Mouse (Mus musculus): ENCODE measurements around the gene Slc1a2. TPM values are rescaled to one million over a fixed set of nuclear protein-coding genes. Genes with fewer than 3 reads are reported as not detected.

Gene Slc1a2
- total and polyA plus RNA-seq, 3 experiments = 1.3 to 1.6 (median 1.3) TPM

GRCm38 (mm10) chr2:102825961-102826633 is 167.6 kb downstream of the Slc1a2 start:
- Histone ChIP-seq H3K27me3 (replicated peaks) (no peaks in the 10 kb centered on the region), H3K79me2 (replicated peaks; ENCODE audit: control insufficient read depth, extremely low read depth, insufficient read depth, poor library complexity, severe bottlenecking) (no peaks in the 10 kb centered on the region), H3K9me3 (replicated peaks; ENCODE audit: low read length) (no peaks in the 10 kb centered on the region), H3K4me2 (ENCODE audit: insufficient read depth, low read depth, poor library complexity, severe bottlenecking) (no peak overlapping the region), H3K36me3 (replicated peaks in 1 of 2; ENCODE audit: control insufficient read depth in 1 of 2, insufficient read depth in 1 of 2, low read length in 1 of 2) (peaks cover 68 to 97% of the 10 kb centered on the region in 2 experiments), H3K4me1 (ENCODE audit: control insufficient read depth in 1 of 2, insufficient read depth in 2 of 2) (0 out of 4 replicates have a peak, but pooled peaks cover 0 to 2% of the 10 kb centered on the region in 2 experiments), H3K27ac (ENCODE audit: insufficient read depth, low read depth) (no peak overlapping the region), H3K4me3 (replicated peaks in 1 of 3; ENCODE audit: low read depth in 2 of 3, low read length in 2 of 3, poor library complexity in 1 of 3) (no peak overlapping the region), H3K9ac (ENCODE audit: insufficient read depth, low read depth) (no peak overlapping the region)
- dilution Hi-C loops (cut with MboI; ENCODE audit: extremely low pct_ligation_motif_present, extremely low pct_unique_long_range_greater_than_20kb, low sequenced_read_pairs) (no loop called here), in situ Hi-C loops (cut with MboI; ENCODE audit: low pct_ligation_motif_present, low pct_unique_long_range_greater_than_20kb, low sequenced_read_pairs) (no loop called here)
- no peak for TF ChIP-seq NELFE (IDR thresholded peaks at IDR 0.05; ENCODE audit: low read depth, low read length)
- TF ChIP-seq USF1 (IDR thresholded peaks at IDR 0.05; ENCODE audit: low read depth, low read length) = no peak
- TF ChIP-seq ETS1 (conservative IDR thresholded peaks at IDR 0.05; ENCODE audit: low read depth, low read length) = no peak
- TF ChIP-seq ZNF384 (IDR thresholded peaks at IDR 0.05; ENCODE audit: low read depth, low read length) = no peak
- no peak for TF ChIP-seq MAFK (IDR thresholded peaks at IDR 0.05; ENCODE audit: insufficient replicate concordance, low read length)
- TF ChIP-seq BHLHE40 (IDR thresholded peaks at IDR 0.05; ENCODE audit: low read depth, low read length) = no peak
- TF ChIP-seq SIN3A (IDR thresholded peaks at IDR 0.05; ENCODE audit: low read length) = no peak
- TF ChIP-seq E2F4 (IDR thresholded peaks at IDR 0.05; ENCODE audit: insufficient replicate concordance, low read depth, low read length) = no peak
- TF ChIP-seq NRF1 (IDR thresholded peaks at IDR 0.05; ENCODE audit: low read depth, low read length) = no peak
- TF ChIP-seq SMC3 (IDR thresholded peaks at IDR 0.05; ENCODE audit: low read depth, low read length) = no peak
- no peak for TF ChIP-seq HCFC1 (IDR thresholded peaks at IDR 0.05; ENCODE audit: low read depth, low read length)
- no peak for TF ChIP-seq GABPA (IDR thresholded peaks at IDR 0.05; ENCODE audit: insufficient replicate concordance, low read depth, low read length)
- no peak for TF ChIP-seq MAZ (IDR thresholded peaks at IDR 0.05; ENCODE audit: low read depth, low read length)
- TF ChIP-seq MXI1 (IDR thresholded peaks at IDR 0.05; ENCODE audit: low read depth, low read length) = no peak
- no peak for TF ChIP-seq EP300 (IDR thresholded peaks at IDR 0.05; ENCODE audit: low read length)
- TF ChIP-seq CTCF (conservative IDR thresholded peaks at IDR 0.05 in 1 of 2, IDR thresholded peaks at IDR 0.05 in 1 of 2; ENCODE audit: low read depth in 2 of 2, low read length in 2 of 2) = no peak
- no peak for TF ChIP-seq RCOR1 (conservative IDR thresholded peaks at IDR 0.05; ENCODE audit: low read depth, low read length)
- TF ChIP-seq ZC3H11A (IDR thresholded peaks at IDR 0.05; ENCODE audit: low read depth, low read length) = no peak
- DNase-seq (ENCODE audit: extremely low read depth) = no peak

GRCm38 (mm10) chr2:102827841-102828240 is 169.4 kb downstream of the Slc1a2 start:
- no peaks in the 10 kb centered on the region for H3K9me3 ChIP-seq (replicated peaks; ENCODE audit: low read length)
- H3K4me2 ChIP-seq (ENCODE audit: insufficient read depth, low read depth, poor library complexity, severe bottlenecking) = no peak overlapping the region
- H3K27ac ChIP-seq (ENCODE audit: insufficient read depth, low read depth) = no peak overlapping the region
- no peaks in the 10 kb centered on the region for H3K27me3 ChIP-seq (replicated peaks)
- peaks cover 69 to 96% of the 10 kb centered on the region in 2 experiments for H3K36me3 ChIP-seq (replicated peaks in 1 of 2; ENCODE audit: control insufficient read depth in 1 of 2, insufficient read depth in 1 of 2, low read length in 1 of 2)
- peaks cover 5% of the 10 kb centered on the region; the same call in 1 of the 2 replicates for H3K79me2 ChIP-seq (replicated peaks; ENCODE audit: control insufficient read depth, extremely low read depth, insufficient read depth, poor library complexity, severe bottlenecking)
- TF ChIP-seq PAX5 (IDR thresholded peaks at IDR 0.05; ENCODE audit: low read length) = no peak
- TF ChIP-seq CTCF (conservative IDR thresholded peaks at IDR 0.05 in 1 of 2, IDR thresholded peaks at IDR 0.05 in 1 of 2; ENCODE audit: low read depth in 2 of 2, low read length in 2 of 2) = no peak
- TF ChIP-seq SMC3 (IDR thresholded peaks at IDR 0.05; ENCODE audit: low read depth, low read length) = no peak
- no peak for TF ChIP-seq HCFC1 (IDR thresholded peaks at IDR 0.05; ENCODE audit: low read depth, low read length)
- TF ChIP-seq ETS1 (conservative IDR thresholded peaks at IDR 0.05; ENCODE audit: low read depth, low read length) = no peak
- no peak for TF ChIP-seq MEF2A (IDR thresholded peaks at IDR 0.05; ENCODE audit: borderline replicate concordance, low read depth, low read length)
- no peak for TF ChIP-seq IRF4 (IDR thresholded peaks at IDR 0.05; ENCODE audit: low read depth, low read length)
- no peak for TF ChIP-seq ZMIZ1 (IDR thresholded peaks at IDR 0.05; ENCODE audit: low read depth, low read length)
- no peak for TF ChIP-seq JUND (conservative IDR thresholded peaks at IDR 0.05; ENCODE audit: low read depth, low read length)
- TF ChIP-seq TBP (conservative IDR thresholded peaks at IDR 0.05; ENCODE audit: low read depth, low read length) = no peak
- no peak for TF ChIP-seq TCF12 (IDR thresholded peaks at IDR 0.05; ENCODE audit: low read depth, low read length)
- no peak for TF ChIP-seq POLR2AphosphoS2 (IDR thresholded peaks at IDR 0.05; ENCODE audit: low read depth, low read length)
- no peak for TF ChIP-seq USF1 (IDR thresholded peaks at IDR 0.05; ENCODE audit: low read depth, low read length)
- dilution Hi-C loops (cut with MboI; ENCODE audit: extremely low pct_ligation_motif_present, extremely low pct_unique_long_range_greater_than_20kb, low sequenced_read_pairs) (no loop called here), in situ Hi-C loops (cut with MboI; ENCODE audit: low pct_ligation_motif_present, low pct_unique_long_range_greater_than_20kb, low sequenced_read_pairs) (no loop called here)
- DNase-seq (ENCODE audit: extremely low read depth) = no peak
- H3K4me3 ChIP-seq (replicated peaks in 1 of 3; ENCODE audit: low read depth in 2 of 3, low read length in 2 of 3, poor library complexity in 1 of 3) = no peak overlapping the region
- H3K9ac ChIP-seq (ENCODE audit: insufficient read depth, low read depth) = no peak overlapping the region
- H3K4me1 ChIP-seq (ENCODE audit: control insufficient read depth in 1 of 2, insufficient read depth in 2 of 2) = peaks cover 0 to 6% of the 10 kb centered on the region in 2 experiments; a peak in 1 of 4 replicates
